Mouse (Mus musculus) T-helper 2 cell (primary cell): ENCODE measurements around the gene Gm17657.

Source experiments
- in situ Hi-C: fragments of 300-600 bp; cut with MboI, MseI; formaldehyde crosslinking; loops from one replicate; pipeline ENCODE4 v1.15.1; 2025; ENCODE audit warnings: high pct_unique_total_duplicates

Gene Gm17657

DNA sequence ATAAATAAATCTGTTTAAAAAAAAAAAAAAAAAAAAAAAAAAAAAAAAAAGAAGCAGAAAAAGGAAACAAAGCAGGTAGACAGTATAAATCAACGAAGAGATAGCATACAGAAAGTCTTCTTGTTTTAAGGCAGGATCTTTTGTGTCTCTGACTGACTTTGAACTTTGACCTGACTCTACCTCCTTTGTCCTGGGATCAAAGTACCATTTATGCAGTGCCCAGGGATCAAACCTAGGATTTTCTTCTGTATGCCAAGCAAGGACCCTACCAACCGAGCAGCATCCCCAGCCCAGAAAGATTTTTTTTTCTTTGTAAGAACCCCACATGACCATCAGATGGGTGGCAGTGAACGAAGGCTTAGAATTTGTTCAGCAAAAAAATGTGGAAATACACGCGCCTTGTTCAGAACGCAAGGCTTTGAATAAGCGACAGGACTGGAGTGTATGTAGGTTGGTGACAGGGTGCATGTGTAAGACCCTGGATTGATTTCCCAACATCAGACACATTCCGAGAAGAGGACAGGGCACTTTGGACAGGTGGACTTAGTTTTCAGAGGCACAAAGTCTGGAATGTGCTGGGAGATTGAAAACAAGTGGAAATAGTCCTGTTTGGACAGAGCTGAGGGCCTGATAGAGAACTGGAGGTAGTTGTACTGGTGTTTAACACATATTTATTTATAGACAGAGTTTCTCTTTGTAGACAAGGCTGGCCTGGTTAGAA is 61.0 kb downstream of the Gm17657 start:
- in situ Hi-C loops: no loop called here

DNA sequence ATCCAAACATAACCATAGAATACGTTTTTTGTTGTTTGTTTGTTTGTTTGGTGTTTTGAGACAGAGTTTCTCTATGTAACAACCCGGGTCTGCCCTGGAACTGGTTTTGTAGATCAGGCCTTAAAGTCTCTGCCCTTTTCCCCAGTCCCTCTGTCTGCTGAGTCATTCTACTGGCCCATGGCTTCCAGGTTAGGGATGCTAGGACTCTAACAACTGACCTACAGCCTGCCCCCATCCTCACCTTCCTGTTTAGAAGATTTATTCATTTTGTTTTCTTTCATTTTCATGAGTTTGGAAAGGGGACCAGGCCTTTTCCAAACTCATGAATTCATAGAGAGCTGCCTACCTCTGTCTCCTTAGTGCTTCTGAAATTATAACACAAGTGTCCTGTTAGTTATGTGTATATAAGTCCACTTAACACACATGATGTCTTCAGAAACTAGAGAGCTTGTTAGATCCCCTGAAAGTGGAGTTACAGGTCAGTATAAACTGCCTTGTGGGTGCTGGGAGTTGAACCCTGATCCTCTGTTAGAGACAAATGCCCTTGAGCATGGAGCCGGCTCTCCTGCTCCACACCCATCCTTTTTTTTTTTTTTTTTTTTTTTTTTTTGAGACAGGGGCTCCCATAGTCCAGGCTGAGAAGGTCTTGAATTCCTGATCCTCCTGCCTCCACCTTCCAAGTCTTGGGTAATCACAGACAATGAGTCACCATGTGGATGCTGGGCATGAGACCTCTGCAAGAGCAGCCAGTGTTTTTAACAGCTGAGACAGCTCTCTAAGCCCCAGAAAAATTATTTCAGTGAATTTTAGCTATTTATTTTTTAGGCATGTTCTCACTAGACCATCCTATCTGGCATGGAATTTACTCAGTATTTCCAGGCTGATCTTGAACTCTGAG is 63.9 kb downstream of the Gm17657 start:
- in situ Hi-C loops: no loop called here

DNA sequence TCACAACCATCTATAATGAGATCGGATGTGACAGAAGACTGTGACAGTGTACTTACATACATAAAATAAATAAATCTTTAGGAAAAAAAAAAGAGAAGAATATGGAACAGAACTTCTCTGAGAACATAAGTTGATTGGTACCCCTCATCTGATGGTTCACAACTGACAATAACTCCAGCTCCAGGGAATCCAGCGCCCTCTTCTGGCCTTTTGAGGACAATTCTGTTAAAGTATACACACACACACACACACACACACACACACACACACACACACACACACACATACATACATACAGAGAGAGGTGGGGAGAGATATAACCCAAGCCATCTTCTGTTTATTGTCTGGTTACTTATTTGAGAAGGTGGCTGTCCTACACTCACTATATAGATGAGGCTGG is 65.0 kb downstream of the Gm17657 start:
- in situ Hi-C loops: loop anchor here (5.0 kb wide), 1 partner anchor 37 kb away; no protein-coding TSS in a partner anchor

DNA sequence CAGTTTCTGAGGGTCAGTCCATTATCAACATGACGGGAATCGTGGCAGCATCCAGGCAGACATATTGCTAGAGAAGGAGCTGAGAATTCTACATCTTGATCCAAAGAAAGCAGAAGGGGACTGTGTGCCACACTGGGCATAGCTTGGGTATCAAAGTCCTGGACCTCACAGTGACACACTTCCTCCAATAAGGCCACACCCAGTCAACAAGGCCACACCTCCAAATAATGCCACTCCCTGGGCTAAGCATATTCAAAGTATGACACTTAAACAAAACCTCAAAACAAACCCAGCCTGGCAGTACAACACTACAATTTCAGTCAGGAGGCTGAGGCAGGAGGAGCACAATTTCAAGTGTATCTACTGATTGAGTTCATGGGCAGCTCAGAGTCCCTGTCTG is 66.2 kb downstream of the Gm17657 start:
- in situ Hi-C loops: loop anchor here (5.0 kb wide), 1 partner anchor 36 kb away; no protein-coding TSS in a partner anchor

DNA sequence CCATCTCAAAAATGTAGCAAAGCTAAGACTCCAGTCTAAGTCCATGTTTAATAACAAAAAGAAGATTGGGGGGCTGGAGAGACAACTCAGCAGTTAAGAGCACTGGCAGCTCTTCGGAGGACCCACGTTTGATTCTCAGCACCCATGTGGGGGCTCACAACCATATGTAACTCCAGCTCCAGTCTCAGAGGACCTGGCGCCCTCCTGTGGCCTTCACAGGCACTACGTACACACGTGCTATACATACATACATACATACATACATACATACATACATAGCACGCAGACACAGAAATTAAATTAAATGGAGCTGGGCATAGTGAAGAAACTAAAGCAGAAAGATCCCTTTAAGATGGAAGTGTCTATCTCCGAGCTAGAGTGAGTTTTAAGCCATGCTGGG is 66.8 kb downstream of the Gm17657 start:
- in situ Hi-C loops: loop anchor here (5.0 kb wide), 1 partner anchor 35 kb away; no protein-coding TSS in a partner anchor

DNA sequence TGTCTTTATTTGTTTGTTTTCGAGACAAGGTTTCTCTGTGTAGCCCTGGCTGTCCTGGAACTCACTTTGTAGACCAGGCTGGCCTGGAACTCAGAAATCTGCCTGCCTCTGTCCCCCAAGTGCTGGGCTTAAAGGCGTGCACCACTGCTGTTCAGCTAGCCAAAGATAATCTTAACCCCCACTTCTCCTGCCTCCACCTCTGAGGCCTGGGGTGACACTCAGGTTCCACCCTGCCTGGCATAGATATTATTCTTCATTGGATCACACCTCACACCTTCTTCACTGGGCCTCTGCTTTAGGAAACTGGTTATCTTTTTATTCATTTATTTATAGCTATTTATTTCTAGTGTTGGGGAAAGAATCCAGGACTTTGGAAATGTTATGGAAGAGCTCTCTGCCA is 69.2 kb downstream of the Gm17657 start:
- in situ Hi-C loops: loop anchor here (5.0 kb wide), 1 partner anchor 33 kb away; no protein-coding TSS in a partner anchor

DNA sequence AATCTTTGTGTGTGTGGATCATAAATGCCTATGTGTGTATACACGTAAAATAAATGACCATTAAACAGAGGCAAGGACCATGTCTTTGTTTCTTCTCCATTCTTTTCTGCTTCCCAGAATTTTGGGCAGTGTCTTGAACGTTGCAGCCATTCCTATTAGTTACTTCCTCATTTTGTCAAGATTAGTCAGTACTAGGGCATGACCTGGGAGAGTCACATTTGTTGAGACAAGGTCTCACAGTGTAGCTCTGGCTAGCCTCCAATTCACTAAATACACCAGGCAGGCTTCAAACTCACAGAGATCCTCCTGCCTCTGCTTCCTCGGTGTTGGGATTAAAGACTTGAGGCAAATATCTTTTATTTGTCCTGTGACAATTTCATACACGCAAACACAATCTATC is 71.2 kb downstream of the Gm17657 start:
- in situ Hi-C loops: loop anchor here (5.0 kb wide), 1 partner anchor 56 kb away; no protein-coding TSS in a partner anchor

DNA sequence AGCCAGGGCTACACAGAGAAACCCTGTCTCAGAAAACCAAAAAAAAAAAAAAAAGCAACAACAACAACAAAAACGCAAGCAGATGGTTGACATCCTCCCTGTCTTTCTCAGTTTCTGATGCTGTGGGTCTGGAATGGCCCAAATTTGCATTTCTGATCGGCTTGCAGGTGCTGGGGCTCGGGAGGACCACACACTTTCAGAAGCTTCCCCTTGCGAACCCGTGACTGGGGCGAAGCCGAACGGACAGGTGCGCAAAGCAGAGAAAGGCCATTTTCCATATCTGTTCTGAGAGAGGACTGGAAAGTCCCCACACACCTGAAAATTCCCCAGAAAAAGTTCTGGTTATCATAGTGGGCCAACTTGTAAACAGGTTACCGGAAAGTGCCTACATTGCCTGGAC is 72.1 kb downstream of the Gm17657 start:
- in situ Hi-C loops: loop anchor here (5.0 kb wide), 1 partner anchor 55 kb away; no protein-coding TSS in a partner anchor

DNA sequence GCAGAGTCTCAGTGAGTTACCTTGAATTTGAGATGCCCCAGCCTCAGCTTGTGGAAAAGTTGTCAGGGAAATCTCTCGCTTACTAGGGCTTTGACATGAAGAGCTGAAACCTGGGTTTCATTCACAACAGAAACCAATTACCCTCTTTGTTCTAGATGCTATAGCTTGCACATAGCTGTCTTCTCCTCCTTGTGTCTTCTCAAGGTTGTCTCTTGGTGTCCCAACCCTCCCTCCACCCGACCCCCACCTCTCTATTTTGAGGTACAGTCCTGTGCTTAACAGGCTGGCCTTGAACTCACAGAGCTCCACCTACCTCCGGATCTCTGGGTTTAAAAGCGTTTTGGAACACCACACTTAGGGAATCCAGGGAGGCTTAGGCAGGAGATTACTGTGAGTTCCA is 73.0 kb downstream of the Gm17657 start:
- in situ Hi-C loops: loop anchor here (5.0 kb wide), 1 partner anchor 54 kb away; no protein-coding TSS in a partner anchor

DNA sequence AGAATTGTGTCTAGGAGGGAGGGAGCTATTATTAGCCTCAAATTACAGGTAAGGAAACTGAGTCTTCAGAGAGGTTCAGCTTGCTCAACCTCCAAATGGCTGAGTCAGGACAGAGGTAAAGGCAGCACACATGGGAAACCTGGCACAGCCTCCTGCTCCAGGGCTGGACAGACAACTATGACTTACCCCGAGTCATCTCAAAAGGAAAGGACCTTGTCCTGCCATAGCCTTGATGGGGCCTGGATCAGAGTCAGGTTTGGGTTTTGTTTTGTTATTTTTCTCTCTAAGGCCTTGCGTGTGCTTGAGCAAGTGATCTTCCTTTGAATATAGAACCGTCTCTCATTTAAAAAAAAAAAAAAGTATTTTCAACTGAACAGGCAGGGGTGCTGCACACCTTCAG is 74.3 kb downstream of the Gm17657 start:
- in situ Hi-C loops: loop anchor here (5.0 kb wide), 1 partner anchor 53 kb away; no protein-coding TSS in a partner anchor

DNA sequence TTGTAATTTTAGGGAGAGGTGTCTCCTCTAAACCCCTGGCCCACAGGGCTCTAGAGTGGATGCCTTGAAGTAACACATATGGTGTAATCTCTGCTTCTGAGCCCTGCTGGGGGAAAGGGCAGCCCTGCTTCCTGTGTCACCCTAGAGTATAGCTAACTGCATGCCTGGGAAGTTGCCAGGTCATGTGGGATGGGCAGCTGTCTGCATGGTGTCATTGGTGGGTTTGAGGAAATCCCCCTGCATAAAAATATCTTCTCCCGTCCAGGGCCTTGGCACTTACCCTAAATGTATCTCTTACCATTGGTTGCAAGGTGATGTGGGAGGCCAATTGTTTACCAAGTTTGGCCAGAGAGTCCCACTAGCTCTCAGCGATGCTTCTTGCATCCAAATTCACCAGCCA is 75.4 kb downstream of the Gm17657 start:
- in situ Hi-C loops: no loop called here

DNA sequence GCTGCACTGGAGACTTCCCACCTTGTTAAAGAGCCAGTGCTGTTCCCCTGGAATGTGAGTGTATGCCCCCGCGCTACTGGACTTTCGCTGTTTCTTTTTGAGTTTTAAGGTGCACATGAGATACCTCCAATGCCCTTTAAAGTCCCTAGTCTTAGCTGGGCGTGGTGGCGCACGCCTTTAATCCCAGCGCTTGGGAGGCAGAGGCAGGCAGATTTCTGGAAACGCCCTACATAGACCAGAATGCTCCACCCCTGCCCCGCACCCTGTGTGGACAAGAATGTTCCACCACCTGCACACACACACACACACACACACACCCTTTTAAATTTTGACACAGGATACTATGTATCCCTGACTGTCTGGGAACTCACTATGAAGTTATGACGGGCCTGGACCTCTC is 76.0 kb downstream of the Gm17657 start:
- in situ Hi-C loops: no loop called here
